Mouse (Mus musculus) kidney, adult 2 months (tissue): Measurements from ENCODE around the gene Spata7.

Experiments used
- CTCF ChIP-seq: fragments of 200-500 bp; conservative IDR thresholded peaks from 2 replicates; pipeline ENCODE4 v1.5.1; 2011; ENCODE audit warnings: low read depth, mild to moderate bottlenecking, control low read depth, low read length, moderate library complexity, mixed read lengths; ENCODE audit not compliant: insufficient read depth, insufficient read length
- POLR2A ChIP-seq: fragments of 200-500 bp; IDR thresholded peaks from one replicate; pipeline ENCODE4 v1.6.1; 2011; ENCODE audit warnings: low read depth, low read length, control low read depth

GRCm38 (mm10) chr12:98669864-98670263 lies 41.9 kb downstream of the Spata7 start:
- TF ChIP-seq CTCF = no peak
- no peak for TF ChIP-seq POLR2A
